Mouse (Mus musculus) effector memory CD4-positive, alpha-beta T cell, adult 5 months (primary cell): ENCODE measurements around the gene Dis3. TPM values are rescaled to one million over a fixed set of nuclear protein-coding genes. Genes with fewer than 3 reads are reported as not detected.

Experiments
- polyA plus RNA-seq: library from polyadenylated mRNA; unstranded; fragments of 100-300 nt; shearing (Covaris generic); gene quantifications from one replicate; pipeline ENCODE4 v1.2.1, GENCODE M21; 2017

Dis3 gene
- 26.5 TPM for polyA plus RNA-seq

DNA sequence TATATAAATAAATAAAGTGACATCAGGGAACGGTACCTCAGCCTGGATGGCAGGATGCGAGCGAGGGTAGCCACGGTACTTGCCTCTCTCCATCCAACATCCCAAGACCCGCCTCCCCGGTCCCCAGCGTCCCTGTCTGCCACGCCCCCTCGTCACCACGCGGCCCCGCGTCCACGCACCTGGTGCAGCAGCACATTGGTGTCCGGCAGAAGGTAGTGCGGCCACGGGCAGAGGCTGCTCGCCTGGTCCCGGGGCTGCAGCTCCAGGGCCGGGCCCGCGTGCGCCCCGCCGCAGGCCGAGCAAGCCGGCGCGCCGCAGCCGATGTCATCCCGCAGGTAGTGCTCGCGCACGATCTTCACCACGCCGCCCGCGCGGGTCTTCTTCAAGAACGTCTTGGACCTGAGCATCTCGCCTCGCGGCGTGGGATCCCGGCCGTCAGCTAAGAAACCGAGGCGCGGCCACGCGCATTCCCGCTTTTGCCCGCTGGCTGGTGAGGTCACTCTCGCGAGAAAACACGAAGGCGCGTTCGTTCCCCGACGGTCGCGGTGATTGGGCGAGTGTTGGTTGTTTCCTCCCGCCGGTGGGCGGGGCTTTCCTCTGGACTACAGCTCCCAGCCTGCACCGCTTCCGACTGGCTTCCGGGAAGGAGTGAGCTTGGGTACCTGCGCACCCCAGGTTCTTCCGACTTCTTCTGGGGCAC, at the start of gene Dis3, which contains the start of gene Pibf1:
Gene Dis3 (minus strand): TSS at position 504 of the 700 bp plus-strand sequence.
Gene Pibf1 (plus strand): TSS at position 158 of the 700 bp plus-strand sequence.

GRCm38 (mm10) chr14:99046031-99046781, 53.4 kb downstream of the Dis3 start, which contains the start of the genes Mzt1 and Bora:
Gene Mzt1, minus strand, starts transcription at chr14:99046134.
Gene Bora, plus strand, starts transcription at chr14:99046222.

Other genes starting within 250 kb of the Dis3 start
- 2.8 TPM for gene Rpl36a-ps1, start 105.5 kb downstream of the Dis3 start, polyA plus RNA-seq
- gene Mzt1, start 53.6 kb downstream of the Dis3 start, polyA plus RNA-seq, result 47.9 TPM
- 19.5 TPM for gene Bora, start 53.5 kb downstream of the Dis3 start, polyA plus RNA-seq
- gene Pibf1, start 346 bp downstream of the Dis3 start, polyA plus RNA-seq, result 19.2 TPM
- gene Klf5, start 198.9 kb upstream of the Dis3 start, polyA plus RNA-seq, result 0.32 TPM